Mouse (Mus musculus) C2C12 (cell line): Measurements from ENCODE around the gene H2al1h.

Experiments
- CEBPB ChIP-seq: IDR thresholded peaks from one replicate; pipeline ENCODE4 v1.6.1; 2011; ENCODE audit warnings: low read depth, mild to moderate bottlenecking, control low read depth, moderate library complexity
- CTCF ChIP-seq: IDR thresholded peaks from one replicate; pipeline ENCODE4 v1.5.1; 2011; ENCODE audit not compliant: control insufficient read depth, insufficient read depth, insufficient read length
- FOSL1 ChIP-seq: IDR thresholded peaks from one replicate; pipeline ENCODE4 v1.8.0; 2011; ENCODE audit warnings: mild to moderate bottlenecking, low read length; ENCODE audit not compliant: poor library complexity, insufficient read depth, severe bottlenecking
- MAX ChIP-seq: IDR thresholded peaks from one replicate; pipeline ENCODE4 v1.6.1; 2011; ENCODE audit warnings: mild to moderate bottlenecking, control low read depth
- MYOD1 ChIP-seq: IDR thresholded peaks from one replicate; pipeline ENCODE4 v1.6.1; 2011; ENCODE audit warnings: low read depth; ENCODE audit not compliant: control insufficient read depth, insufficient read length
- MYOG ChIP-seq: IDR thresholded peaks from one replicate; pipeline ENCODE4 v1.6.1; 2011; ENCODE audit not compliant: control insufficient read depth, insufficient read length; ENCODE audit errors: extremely low read depth
- USF1 ChIP-seq: IDR thresholded peaks from one replicate; pipeline ENCODE4 v1.6.1; 2011; ENCODE audit warnings: low read depth, mild to moderate bottlenecking, control low read depth, moderate library complexity

DNA sequence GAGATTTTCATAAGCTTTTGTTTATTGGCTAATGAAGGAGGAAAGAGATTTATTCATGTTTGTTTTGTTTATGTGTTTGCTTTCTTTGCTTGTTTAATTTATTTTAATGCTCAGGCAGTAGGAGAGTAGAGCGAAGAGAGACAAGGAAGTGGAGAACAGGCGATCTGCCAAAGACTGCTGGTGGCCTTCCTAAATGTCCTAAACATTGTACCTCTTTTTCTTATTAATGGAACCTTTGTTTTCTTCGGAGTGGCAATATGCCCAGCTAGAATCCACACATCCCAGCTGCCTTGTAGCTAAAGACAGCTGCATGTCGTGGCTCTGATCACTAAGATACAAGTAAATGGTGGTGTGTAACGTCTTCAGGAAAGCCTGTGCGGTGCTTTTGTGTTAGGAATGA lies 44.2 kb upstream of the H2al1h start:
- TF ChIP-seq FOSL1 (no peak), CTCF (no peak), MAX (no peak), MYOG (no peak), USF1 (no peak), MYOD1 (no peak), CEBPB (no peak)
